Mouse (Mus musculus): ENCODE data around the gene Zbtb45.

DNA sequence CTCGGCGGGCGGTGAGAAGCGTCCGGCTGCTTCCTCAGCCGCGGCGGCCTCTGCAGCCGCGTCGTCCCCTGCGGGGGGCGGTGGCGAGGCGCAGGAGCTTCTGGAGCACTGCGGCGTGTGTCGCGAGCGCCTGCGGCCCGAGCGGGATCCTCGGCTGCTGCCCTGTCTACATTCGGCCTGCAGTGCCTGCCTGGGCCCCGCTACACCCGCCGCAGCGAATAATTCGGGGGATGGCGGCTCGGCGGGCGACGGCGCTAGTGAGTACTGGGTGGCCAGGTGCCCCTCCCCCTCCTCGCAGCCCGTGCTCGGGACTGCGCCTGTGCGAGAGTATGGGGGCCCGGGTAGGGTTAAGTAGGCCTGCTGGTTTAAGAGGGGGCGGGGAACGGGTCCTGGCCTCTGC lies 15.0 kb upstream of the Zbtb45 start:
- peak; percentile 28 for TF ChIP-seq CTCF (IDR thresholded peaks at IDR 0.05)
- no peak for TF ChIP-seq POLR2A (IDR thresholded peaks at IDR 0.05; ENCODE audit: insufficient read depth, low read depth, low read length)
- TF ChIP-seq EP300 (IDR thresholded peaks at IDR 0.05; ENCODE audit: insufficient read depth, low read depth, low read length) = no peak
